Mouse (Mus musculus): Measurements from ENCODE around the gene Rhov. TPM values are rescaled to one million over a fixed set of nuclear protein-coding genes. Genes with fewer than 3 reads are reported as not detected.

Rhov gene
- polyA plus RNA-seq, 1 experiment from 2014 or later, result 0.16 TPM

DNA sequence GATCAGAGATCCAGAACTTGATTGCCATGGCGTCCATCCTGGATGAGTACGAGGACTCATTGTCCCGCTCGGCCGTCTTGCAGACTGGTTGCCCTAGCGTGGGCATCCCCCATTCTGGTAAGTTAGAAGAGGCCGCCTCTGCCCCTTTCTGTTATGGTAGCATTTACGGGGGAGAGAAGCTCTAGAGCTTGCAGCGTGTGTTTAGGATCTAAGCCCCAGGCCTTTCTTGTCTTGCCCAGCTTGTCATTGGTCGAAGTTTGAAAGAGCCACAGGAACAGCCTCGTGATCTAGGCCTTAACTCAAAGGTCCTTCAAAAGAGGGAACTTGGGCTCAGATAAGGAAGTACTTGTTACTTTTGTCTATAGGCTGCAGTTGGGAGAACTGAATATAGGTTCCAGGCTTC lies 17.9 kb upstream of the Rhov start:
- H3K4me2 ChIP-seq, result peak overlapping the region; percentile 93

DNA sequence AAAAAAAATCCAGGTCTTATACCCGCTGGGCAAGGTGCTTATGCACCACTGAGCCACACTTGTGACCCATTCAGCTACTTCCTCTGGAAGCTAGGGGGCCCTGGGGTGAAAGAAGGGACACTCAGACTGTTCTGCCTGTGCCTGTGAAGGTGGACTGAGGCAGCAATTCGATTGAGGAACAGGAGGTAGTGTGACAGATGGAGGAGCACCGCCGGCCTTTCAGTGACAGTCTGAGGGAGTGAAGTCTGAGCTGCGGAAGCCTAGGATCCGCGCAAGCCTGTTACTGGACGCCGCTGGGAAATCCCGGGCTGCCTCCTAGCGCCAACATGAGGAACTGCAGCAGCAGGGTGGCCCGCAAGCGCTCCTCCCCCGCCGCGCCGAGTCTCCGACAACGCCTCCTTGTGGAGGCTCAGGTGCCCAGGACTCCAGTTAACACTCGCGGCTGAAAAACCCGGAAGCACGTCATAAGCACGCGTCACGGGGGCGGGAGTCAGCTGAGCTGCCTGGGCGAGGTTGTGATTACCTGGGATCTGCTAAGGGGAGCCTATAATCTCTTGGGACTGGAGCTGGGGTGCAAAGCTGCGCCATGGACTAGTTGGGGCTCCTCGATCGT lies 17.3 kb upstream of the Rhov start, which contains the start of gene Vps18:
Gene Vps18 (plus strand): TSS at position 471 of the 613 bp plus-strand sequence.
- peak within 1 kb of the TSS; percentile 75 for H3K4me3 ChIP-seq (replicated peaks)
- peak within 1 kb of the TSS; percentile 93 for H3K4me2 ChIP-seq
- under 1% methylated on average over 31 of the region's 31 CpGs for WGBS (ENCODE audit: insufficient replicate concordance)

More for the DNA sequence above, 17.9 kb upstream of the Rhov start:
- Histone ChIP-seq H3K36me3 (peaks cover 36% of the 10 kb centered on the region), H3K4me3 (replicated peaks) (peak overlapping the region; percentile 75), H3K4me1 (replicated peaks) (peaks cover 25% of the 10 kb centered on the region), H3K27ac (peak overlapping the region; percentile 60), H3K9me3 (replicated peaks) (no peaks in the 10 kb centered on the region), H3K9ac (peak overlapping the region; percentile 84), H3K27me3 (no peaks in the 10 kb centered on the region)
- under 1% methylated on average over 11 of the region's 11 CpGs for WGBS (ENCODE audit: insufficient replicate concordance)
- DNase-seq, result no peak
- ATAC-seq (ENCODE audit: low read depth), result no peak

DNA sequence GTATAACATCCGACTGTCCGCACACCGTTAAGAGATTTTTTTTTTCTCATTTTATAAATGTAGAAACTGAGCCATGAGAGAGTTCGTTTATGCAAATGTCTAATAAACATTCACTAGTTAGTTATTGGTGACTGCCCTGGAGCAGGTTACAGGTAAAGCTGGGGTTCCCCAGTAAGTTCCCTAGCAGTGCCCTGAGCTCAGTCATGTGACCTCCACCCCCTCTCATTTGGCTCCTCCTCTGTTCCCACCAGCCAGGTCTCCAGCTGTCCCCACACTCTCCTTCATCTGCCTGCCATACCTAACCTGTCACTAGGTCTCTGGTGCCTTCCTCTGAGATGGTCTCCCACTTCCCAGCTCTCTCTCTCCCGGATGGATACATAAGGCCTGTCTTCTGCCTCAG lies 16.3 kb upstream of the Rhov start:
- H3K4me2 ChIP-seq, result peak overlapping the region; percentile 93; the same call in 1 of the 2 replicates
- H3K9ac ChIP-seq, result no peak overlapping the region
- H3K4me1 ChIP-seq (replicated peaks), result peaks cover 25% of the 10 kb centered on the region
- no peak overlapping the region for H3K4me3 ChIP-seq (replicated peaks)
- 86% methylated on average over 5 of the region's 5 CpGs for WGBS (ENCODE audit: insufficient replicate concordance)
- ATAC-seq (ENCODE audit: low read depth) (no peak), DNase-seq (no peak)
- H3K27me3 ChIP-seq, result no peaks in the 10 kb centered on the region
- H3K27ac ChIP-seq, result no peak overlapping the region
- H3K9me3 ChIP-seq (replicated peaks), result no peaks in the 10 kb centered on the region
- H3K36me3 ChIP-seq, result peaks cover 19% of the 10 kb centered on the region

More for the DNA sequence above, 17.3 kb upstream of the Rhov start, which contains the start of gene Vps18:
- H3K4me1 ChIP-seq (replicated peaks), result peaks cover 25% of the 10 kb centered on the region
- peaks cover 29% of the 10 kb centered on the region for H3K36me3 ChIP-seq
- H3K9ac ChIP-seq, result peak within 1 kb of the TSS; percentile 84
- DNase-seq (peak; percentile 95), ATAC-seq (ENCODE audit: low read depth) (peak; percentile 93)
- no peaks in the 10 kb centered on the region for H3K9me3 ChIP-seq (replicated peaks)
- H3K27ac ChIP-seq, result peak within 1 kb of the TSS; percentile 64
- no peaks in the 10 kb centered on the region for H3K27me3 ChIP-seq

DNA sequence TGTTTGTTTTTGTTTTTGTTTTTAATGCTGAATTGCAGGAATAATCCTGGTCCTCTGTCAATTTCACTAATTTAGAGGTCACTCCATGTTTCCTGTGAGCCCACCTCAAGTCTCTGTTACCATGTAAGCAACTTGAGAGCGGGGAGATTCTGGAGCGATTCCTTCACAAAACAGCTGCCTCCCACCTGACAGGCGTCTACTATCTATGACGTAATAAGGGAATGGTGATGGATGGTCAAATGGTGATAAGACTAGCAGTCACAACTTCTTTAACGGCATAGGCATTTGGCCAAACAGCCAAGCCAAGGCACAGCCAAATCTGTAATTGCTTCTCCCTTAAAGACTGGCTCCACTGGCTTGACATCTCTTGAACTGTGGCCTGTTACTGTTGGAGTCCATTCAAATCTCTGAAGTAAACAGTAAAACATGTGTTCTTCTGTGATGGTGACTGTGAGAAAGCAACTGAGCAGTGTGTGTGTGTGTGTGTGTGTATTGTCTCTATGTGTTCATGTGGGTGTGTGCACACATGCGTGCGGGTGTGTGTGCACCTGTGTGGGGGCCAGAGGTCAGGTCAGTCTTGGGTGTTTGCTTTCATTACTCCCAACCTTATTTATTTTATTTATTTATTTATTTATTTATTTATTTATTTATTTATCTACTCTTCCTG lies 11.0 kb upstream of the Rhov start:
- H3K4me2 ChIP-seq, result no peak overlapping the region
- no peak for ATAC-seq (ENCODE audit: low read depth)
- no peaks in the 10 kb centered on the region for H3K9me3 ChIP-seq (replicated peaks)
- DNase-seq, result no peak
- no peak overlapping the region for H3K4me3 ChIP-seq (replicated peaks)
- H3K4me1 ChIP-seq (replicated peaks), result peaks cover 5% of the 10 kb centered on the region; the same call in 1 of the 2 replicates
- no peak overlapping the region for H3K27ac ChIP-seq
- no peak overlapping the region for H3K9ac ChIP-seq
- no peaks in the 10 kb centered on the region for H3K27me3 ChIP-seq
- WGBS (ENCODE audit: insufficient replicate concordance), result 59% methylated on average over 7 of the region's 7 CpGs
- no peaks in the 10 kb centered on the region for H3K36me3 ChIP-seq

DNA sequence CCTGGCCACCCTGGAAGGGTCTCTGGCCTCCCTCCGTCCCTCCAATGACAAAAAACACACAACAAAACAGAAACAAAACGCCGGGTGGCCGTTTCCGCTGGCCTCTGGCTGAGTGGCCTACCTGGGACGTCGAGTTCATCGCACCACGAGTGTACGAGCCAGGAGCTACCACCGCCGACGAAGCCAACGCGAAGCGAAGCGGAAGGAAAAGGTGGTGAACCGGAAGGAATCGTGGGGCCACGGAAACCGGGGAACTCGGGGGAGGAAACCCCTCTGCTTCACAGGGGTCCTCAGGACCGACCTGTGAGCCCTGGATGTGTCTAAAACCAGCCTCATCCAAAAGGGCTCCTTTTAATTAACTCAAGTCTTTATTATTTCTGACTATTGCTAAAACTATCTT lies 6.7 kb upstream of the Rhov start:
- no peak for DNase-seq
- H3K4me3 ChIP-seq (replicated peaks), result no peak overlapping the region
- H3K4me1 ChIP-seq (replicated peaks), result peaks cover 5% of the 10 kb centered on the region; the same call in 1 of the 2 replicates
- no peak overlapping the region for H3K4me2 ChIP-seq
- H3K36me3 ChIP-seq, result no peaks in the 10 kb centered on the region
- no peak for ATAC-seq (ENCODE audit: low read depth)
- WGBS (ENCODE audit: insufficient replicate concordance), result 90% methylated on average over 23 of the region's 23 CpGs
- H3K27me3 ChIP-seq, result no peaks in the 10 kb centered on the region
- no peaks in the 10 kb centered on the region for H3K9me3 ChIP-seq (replicated peaks)
- no peak overlapping the region for H3K27ac ChIP-seq
- H3K9ac ChIP-seq, result no peak overlapping the region

DNA sequence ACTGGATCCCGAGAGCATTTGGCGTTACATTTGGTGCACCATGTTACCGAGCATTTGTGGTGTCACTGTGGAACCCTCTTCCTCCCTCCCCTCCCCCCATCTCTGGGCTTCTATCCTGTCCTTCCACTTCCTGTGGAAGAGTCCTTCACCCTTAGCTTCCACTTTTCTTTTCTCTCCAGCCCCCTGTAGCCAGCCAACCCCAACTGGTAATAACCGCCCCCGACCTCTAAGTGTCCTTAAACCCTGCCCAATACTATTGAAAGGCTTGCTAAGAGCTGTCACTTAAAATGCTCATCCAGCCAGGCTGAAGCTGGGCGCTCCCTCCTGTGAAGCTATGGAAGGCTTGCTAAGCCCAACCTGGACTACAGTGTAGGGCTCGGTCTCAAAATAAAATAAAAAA lies 5.9 kb upstream of the Rhov start:
- Histone ChIP-seq H3K27me3 (no peaks in the 10 kb centered on the region), H3K36me3 (no peaks in the 10 kb centered on the region), H3K4me1 (replicated peaks) (peaks cover 2% of the 10 kb centered on the region; the same call in 1 of the 2 replicates), H3K4me3 (replicated peaks) (no peak overlapping the region), H3K27ac (no peak overlapping the region), H3K4me2 (no peak overlapping the region), H3K9ac (no peak overlapping the region), H3K9me3 (replicated peaks) (no peaks in the 10 kb centered on the region)
- ATAC-seq (ENCODE audit: low read depth) (no peak), DNase-seq (no peak)
- WGBS (ENCODE audit: insufficient replicate concordance), result 57% methylated on average over 7 of the region's 7 CpGs

DNA sequence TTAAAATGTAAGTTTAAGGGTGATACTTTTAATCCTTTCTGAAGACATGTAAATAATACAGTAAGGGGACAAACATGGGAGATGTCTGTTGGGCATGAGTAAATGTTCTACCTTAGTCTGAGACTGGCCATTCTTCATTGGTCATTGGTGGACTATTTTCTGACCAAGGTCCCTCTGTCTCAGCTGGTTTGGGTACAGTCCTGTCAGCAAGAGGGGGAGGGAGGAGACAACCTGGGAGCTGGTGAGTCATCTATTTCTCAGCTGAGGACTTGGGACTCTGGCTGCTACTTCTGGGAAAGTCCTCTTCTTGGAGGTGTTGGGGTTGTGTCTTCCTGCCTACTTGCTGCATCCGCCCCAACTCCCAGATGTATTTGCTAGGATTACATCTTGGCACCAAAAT lies 3.1 kb upstream of the Rhov start:
- ATAC-seq (ENCODE audit: low read depth), result no peak
- no peak for DNase-seq
- Histone ChIP-seq H3K27ac (no peak overlapping the region), H3K36me3 (no peaks in the 10 kb centered on the region), H3K9ac (no peak overlapping the region), H3K4me1 (replicated peaks) (peaks cover 10% of the 10 kb centered on the region), H3K27me3 (peaks cover 19% of the 10 kb centered on the region), H3K9me3 (replicated peaks) (no peaks in the 10 kb centered on the region), H3K4me3 (replicated peaks) (no peak overlapping the region), H3K4me2 (no peak overlapping the region)
- 81% methylated on average over 1 of the region's 1 CpGs for WGBS (ENCODE audit: insufficient replicate concordance)

DNA sequence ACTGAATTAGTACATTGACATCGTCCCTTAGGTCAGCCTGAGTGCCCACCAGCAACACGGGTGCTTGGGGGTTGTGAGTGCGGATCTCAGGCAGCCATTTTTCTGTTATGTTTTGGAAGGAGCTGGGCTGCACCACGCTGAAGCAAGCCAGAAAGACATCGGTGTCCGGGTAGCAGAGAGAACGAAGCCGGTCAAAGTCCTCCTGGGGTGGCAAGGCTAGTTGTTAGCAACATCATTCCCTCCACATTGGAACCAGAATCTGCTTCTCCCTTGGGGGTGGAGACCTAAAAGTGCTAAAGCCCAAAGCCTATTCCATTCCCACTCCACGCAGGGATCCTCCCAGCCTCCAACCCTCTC lies 808 bp downstream of the Rhov start:
- Histone ChIP-seq H3K27me3 (peaks cover 33% of the 10 kb centered on the region), H3K4me2 (peak overlapping the region; percentile 90), H3K27ac (no peak overlapping the region), H3K9me3 (replicated peaks) (no peaks in the 10 kb centered on the region), H3K36me3 (no peaks in the 10 kb centered on the region), H3K4me3 (replicated peaks) (peak overlapping the region; percentile 60; the same call in 1 of the 2 replicates), H3K4me1 (replicated peaks) (peaks cover 10% of the 10 kb centered on the region), H3K9ac (0 out of 2 replicates have a peak overlapping the region, but pooled peaks have one; percentile 61)
- ATAC-seq (ENCODE audit: low read depth), result no peak
- no peak for DNase-seq
- WGBS (ENCODE audit: insufficient replicate concordance), result 53% methylated on average over 9 of the region's 9 CpGs

DNA sequence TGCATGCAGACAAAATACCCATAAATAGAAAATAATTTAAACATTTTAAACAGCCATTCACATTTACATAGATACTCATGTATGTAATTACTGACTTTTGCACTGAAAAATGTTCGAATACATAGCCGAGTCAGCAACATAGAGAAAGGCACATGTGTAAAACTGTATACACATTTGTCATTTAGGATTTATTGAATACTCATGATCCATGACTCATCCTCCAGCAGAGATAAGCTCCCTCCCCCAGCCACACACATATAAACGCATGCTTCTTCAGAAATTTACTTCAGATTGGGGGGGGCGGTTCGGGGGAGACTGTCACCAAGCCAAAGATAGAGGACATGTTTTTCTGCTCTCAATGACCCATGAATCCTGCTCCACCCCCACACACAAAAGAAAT lies 7.3 kb downstream of the Rhov start:
- DNase-seq (no peak), ATAC-seq (ENCODE audit: low read depth) (no peak)
- no peaks in the 10 kb centered on the region; the same call in 1 of the 2 replicates for H3K4me1 ChIP-seq (replicated peaks)
- H3K27ac ChIP-seq, result no peak overlapping the region
- no peaks in the 10 kb centered on the region for H3K36me3 ChIP-seq
- no peak overlapping the region for H3K9ac ChIP-seq
- H3K4me3 ChIP-seq (replicated peaks), result no peak overlapping the region
- 53% methylated on average over 5 of the region's 5 CpGs for WGBS (ENCODE audit: insufficient replicate concordance)
- H3K27me3 ChIP-seq, result peaks cover 11% of the 10 kb centered on the region
- H3K9me3 ChIP-seq (replicated peaks), result no peaks in the 10 kb centered on the region
- no peak overlapping the region for H3K4me2 ChIP-seq

DNA sequence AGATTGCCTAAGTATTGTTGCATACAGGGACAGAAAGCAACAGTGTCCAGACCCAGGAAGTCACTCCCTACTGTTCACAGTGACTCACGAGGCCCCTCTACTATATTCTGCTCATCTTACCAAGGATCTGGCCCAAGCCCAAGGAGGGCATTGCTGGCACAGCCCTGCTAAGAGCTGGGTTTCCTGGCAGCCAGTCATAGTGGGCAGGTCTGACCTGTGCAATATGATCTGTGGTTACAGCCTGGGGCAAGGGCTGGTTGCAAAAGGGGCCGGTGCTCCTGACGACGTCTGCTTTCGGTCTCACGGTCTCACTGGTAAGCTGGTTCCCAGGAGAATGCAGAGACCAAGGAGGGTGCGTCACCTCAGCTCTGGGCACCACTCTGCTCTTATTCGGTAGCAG lies 8.1 kb downstream of the Rhov start:
- Histone ChIP-seq H3K4me2 (0 out of 2 replicates have a peak overlapping the region, but pooled peaks have one; percentile 1), H3K9ac (no peak overlapping the region), H3K27me3 (peaks cover 6% of the 10 kb centered on the region; the same call in 1 of the 2 replicates), H3K9me3 (replicated peaks) (no peaks in the 10 kb centered on the region), H3K36me3 (no peaks in the 10 kb centered on the region), H3K4me3 (replicated peaks) (no peak overlapping the region), H3K27ac (no peak overlapping the region), H3K4me1 (replicated peaks) (no peaks in the 10 kb centered on the region; the same call in 1 of the 2 replicates)
- WGBS (ENCODE audit: insufficient replicate concordance), result 18% methylated on average over 8 of the region's 8 CpGs
- DNase-seq (no peak), ATAC-seq (ENCODE audit: low read depth) (no peak)

DNA sequence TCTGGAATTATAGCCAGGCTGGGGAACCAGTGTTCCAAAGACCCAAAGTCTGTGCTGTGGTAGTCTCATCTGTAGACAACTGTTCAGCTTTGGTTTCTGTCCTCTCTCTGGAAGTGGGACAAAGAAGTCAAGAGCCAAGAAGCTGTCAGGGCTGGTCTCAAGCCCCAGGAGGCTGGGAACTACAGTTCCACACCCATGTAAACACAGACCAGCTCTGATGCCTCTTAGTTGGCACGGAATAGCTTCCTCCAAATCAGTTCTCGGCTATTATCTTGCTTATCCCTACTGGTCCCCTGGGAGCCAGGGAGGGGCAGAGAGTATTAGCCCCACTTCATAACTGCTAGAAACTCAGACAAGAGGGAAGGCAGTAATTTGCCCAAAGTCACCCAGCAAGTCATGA lies 9.7 kb downstream of the Rhov start:
- DNase-seq, result no peak
- 59% methylated on average over 2 of the region's 2 CpGs for WGBS (ENCODE audit: insufficient replicate concordance)

More for the DNA sequence above, 9.7 kb downstream of the Rhov start:
- 0 out of 2 replicates have a peak, but pooled peaks cover 3% of the 10 kb centered on the region for H3K27me3 ChIP-seq
- no peaks in the 10 kb centered on the region; the same call in 1 of the 2 replicates for H3K4me1 ChIP-seq (replicated peaks)
- no peak overlapping the region for H3K4me2 ChIP-seq
- no peaks in the 10 kb centered on the region for H3K36me3 ChIP-seq
- H3K4me3 ChIP-seq (replicated peaks), result no peak overlapping the region
- ATAC-seq (ENCODE audit: low read depth), result no peak
- no peak overlapping the region for H3K9ac ChIP-seq
- no peak overlapping the region for H3K27ac ChIP-seq
- H3K9me3 ChIP-seq (replicated peaks), result no peaks in the 10 kb centered on the region

Measured in liver, embryonic 13.5 days (tissue).